Mouse (Mus musculus) cerebellum, adult 2 months (tissue): Measurements from ENCODE around the gene 4933407L21Rik.

Source experiments
- CTCF ChIP-seq: fragments of 200-500 bp; IDR thresholded peaks from 2 replicates; pipeline ENCODE4 v1.5.1; 2011; ENCODE audit warnings: low read depth, mild to moderate bottlenecking, control low read depth, low read length, moderate library complexity, borderline replicate concordance; ENCODE audit not compliant: insufficient read depth
- POLR2A ChIP-seq: fragments of 200-500 bp; IDR thresholded peaks from 2 replicates; pipeline ENCODE4 v1.6.1; 2011; ENCODE audit warnings: low read length, control low read depth, borderline replicate concordance; ENCODE audit not compliant: insufficient read depth

DNA sequence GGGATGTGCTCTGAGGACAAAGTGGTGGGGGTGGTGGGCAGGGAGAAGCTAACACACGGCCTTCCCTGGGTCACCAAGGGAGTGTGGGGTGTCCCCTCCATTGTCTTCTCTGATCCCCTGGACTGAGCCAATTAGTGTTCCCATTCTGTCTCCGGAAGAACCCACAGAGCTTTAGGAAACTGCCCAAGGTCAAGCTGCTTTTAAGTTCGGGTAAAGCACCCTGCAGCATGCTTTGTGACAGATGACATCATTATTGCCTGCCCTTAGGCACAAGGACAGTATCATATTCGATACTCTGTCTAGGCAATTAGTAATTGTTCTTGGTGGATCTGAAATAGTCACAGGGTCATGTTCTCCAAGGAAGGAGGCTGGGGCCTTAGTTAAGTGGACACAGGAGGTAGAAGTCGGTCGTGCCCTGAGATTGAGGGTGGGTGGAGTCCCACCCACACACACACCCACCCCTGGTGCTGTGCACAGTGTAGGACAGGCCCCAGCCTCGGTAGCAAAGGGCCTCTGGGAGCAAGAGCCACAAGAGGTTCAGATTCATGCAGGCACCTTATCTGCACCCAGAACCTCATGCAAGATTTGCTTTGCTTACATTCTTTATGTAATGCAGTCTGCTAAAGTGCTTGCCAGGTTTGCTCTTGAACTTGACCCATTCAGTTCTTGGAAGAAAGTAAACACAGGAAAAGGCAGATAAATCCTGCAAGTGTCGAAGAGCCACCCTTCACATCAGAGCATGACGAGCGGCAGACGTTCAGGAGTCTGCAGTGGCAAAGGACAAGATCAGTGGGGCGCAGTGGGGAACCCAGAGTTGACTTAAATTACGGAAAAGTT is 19.3 kb upstream of the 4933407L21Rik start:
- TF ChIP-seq CTCF (no peak), POLR2A (no peak)
